16 mouse cellular contexts compared by ENCODE assay signal in genomic region chr1:138846131-138846530, GRCm38 (mm10). TPM values are rescaled to one million over a fixed set of nuclear protein-coding genes. Genes with fewer than 3 reads are reported as not detected.
A peak's percentile ranks its signal among the peaks of the same experiment; 100 is the strongest.
DNase-seq lines count a peak whose midpoint lies in the region; ATAC-seq lines count a peak whose summit lies in the region.
"Had no signal": no experiment of that assay in that cellular context is flagged by ENCODE, and none has a peak within 500 bp of the region (broad histone marks: within the 10 kb centered on the region; RNA-seq: fewer than 3 reads in every experiment).

No protein-coding gene starts in this region.

- peak overlapping the region; percentile 20 for H3K4me3 ChIP-seq in megakaryocyte, embryonic 14.5 days (replicated peaks)
- H3K4me3 ChIP-seq in hindbrain, embryonic 14.5 days (replicated peaks; ENCODE audit: low read length) = peak overlapping the region; percentile 34
- peak overlapping the region; percentile 55 for H3K4me3 ChIP-seq in midbrain, embryonic 13.5 days (replicated peaks)

- H3K9me3 ChIP-seq in megakaryocyte, embryonic 14.5 days = no peaks in the 10 kb centered on the region
- H3K9me3 ChIP-seq in hindbrain, embryonic 14.5 days (ENCODE audit: control insufficient read depth, low read length) = no peaks in the 10 kb centered on the region
- no peaks in the 10 kb centered on the region for H3K9me3 ChIP-seq in midbrain, embryonic 13.5 days

- H3K4me2 ChIP-seq in hindbrain, embryonic 14.5 days (replicated peaks) = peak overlapping the region; percentile 50
- H3K4me2 ChIP-seq in midbrain, embryonic 13.5 days (replicated peaks) = peak overlapping the region; percentile 67

- ATAC-seq in megakaryocyte, adult 5-6 weeks (ENCODE audit: poor library complexity, severe bottlenecking) = no peak
- ATAC-seq in hindbrain, embryonic 14.5 days (ENCODE audit: low FRiP score) = no peak
- no peak for ATAC-seq in midbrain, embryonic 13.5 days
- ATAC-seq: Patski had no signal

- H3K9ac ChIP-seq in hindbrain, embryonic 14.5 days = peak overlapping the region; percentile 43
- peak overlapping the region; percentile 95 for H3K9ac ChIP-seq in midbrain, embryonic 13.5 days (replicated peaks)

- intact Hi-C loops in heart, postnatal 14 days (cut with DNase I) = no loop called here

- DNase-seq in hindbrain, embryonic 14.5 days (ENCODE audit: low spot score) = no peak
- peak; percentile 48 for DNase-seq in thymus, postnatal 4 days
- no peak for DNase-seq in lung, postnatal 14 days
- DNase-seq in spleen, postnatal 10 days (ENCODE audit: low spot score in 2 of 2) = no peak
- no peak for DNase-seq in heart, postnatal 14 days
- DNase-seq: adrenal gland, postnatal 14 days; cerebellum, adult 11-12 months; heart, postnatal 4 days; kidney, postnatal 4 days; lung, postnatal 4 days had no signal

- H3K4me1 ChIP-seq in megakaryocyte, embryonic 14.5 days = peaks cover 62% of the 10 kb centered on the region
- peaks cover 13% of the 10 kb centered on the region; the same call in 1 of the 2 replicates for H3K4me1 ChIP-seq in hindbrain, embryonic 14.5 days (replicated peaks; ENCODE audit: control insufficient read depth, insufficient read depth, low read length)
- H3K4me1 ChIP-seq in midbrain, embryonic 13.5 days (replicated peaks) = peaks cover 41% of the 10 kb centered on the region

- H3K36me3 ChIP-seq in megakaryocyte, embryonic 14.5 days (replicated peaks; ENCODE audit: low read length) = peaks cover 4% of the 10 kb centered on the region
- no peaks in the 10 kb centered on the region for H3K36me3 ChIP-seq in hindbrain, embryonic 14.5 days (replicated peaks; ENCODE audit: control insufficient read depth, insufficient read depth)
- peaks cover 4% of the 10 kb centered on the region; the same call in 1 of the 2 replicates for H3K36me3 ChIP-seq in midbrain, embryonic 13.5 days

- H3K27me3 ChIP-seq in megakaryocyte, embryonic 14.5 days (replicated peaks) = peaks cover 92% of the 10 kb centered on the region
- peaks cover 70% of the 10 kb centered on the region for H3K27me3 ChIP-seq in hindbrain, embryonic 14.5 days (ENCODE audit: control insufficient read depth, insufficient read depth, low read length)
- peaks cover 80% of the 10 kb centered on the region for H3K27me3 ChIP-seq in midbrain, embryonic 13.5 days

- WGBS in hindbrain, embryonic 14.5 days = 3% methylated on average over 12 of the region's 12 CpGs
- 2% methylated on average over 12 of the region's 12 CpGs for WGBS in midbrain, embryonic 13.5 days

- peak overlapping the region; percentile 72 for H3K27ac ChIP-seq in hindbrain, embryonic 14.5 days
- H3K27ac ChIP-seq in midbrain, embryonic 13.5 days = peak overlapping the region; percentile 88

RNA-seq across cellular contexts. Expression of gene Lhx9, which starts 2.2 kb away (rescaled TPM):
- not detected in 2 replicates for polyA plus RNA-seq in megakaryocyte, embryonic 14.5 days (2012; ENCODE audit: insufficient read depth, low replicate concordance)
- not detected in 2 replicates for total RNA-seq in megakaryocyte, adult 5-6 weeks (2015)
- not detected in 2 replicates for total RNA-seq in megakaryocyte, adult 5-6 weeks (2017)
- polyA plus RNA-seq in hindbrain, embryonic 14.5 days (2014; fragmentation: Nextera tagmentation; extraction: Ambion mirVana) = 9.5 and 18.5 TPM in 2 replicates
- polyA plus RNA-seq in midbrain, embryonic 13.5 days (2015; fragmentation: Nextera tagmentation; extraction: Ambion mirVana) = 132 and 143 TPM in 2 replicates
- under 1 TPM in 1 of 2 experiments, not detected in 1; 0.24 TPM for total RNA-seq in heart, postnatal 14 days (2021)
- total RNA-seq: gastrocnemius, postnatal 4 days; heart, postnatal 4 days; liver, adult 2 months had no signal

RNA-seq across cellular contexts. Expression of gene 2310009B15Rik, which starts 10.5 kb away (rescaled TPM):
- polyA plus RNA-seq in megakaryocyte, embryonic 14.5 days (2012; ENCODE audit: insufficient read depth, low replicate concordance) = 30.1 and 54.8 TPM in 2 replicates
- total RNA-seq in megakaryocyte, adult 5-6 weeks (2015) = 18.4 and 20.6 TPM in 2 replicates
- 11.7 and 29.1 TPM in 2 replicates for total RNA-seq in megakaryocyte, adult 5-6 weeks (2017)
- polyA plus RNA-seq in hindbrain, embryonic 14.5 days (2014; fragmentation: Nextera tagmentation; extraction: Ambion mirVana) = 32.5 and 37.1 TPM in 2 replicates
- polyA plus RNA-seq in midbrain, embryonic 13.5 days (2015; fragmentation: Nextera tagmentation; extraction: Ambion mirVana) = 50.8 and 53.7 TPM in 2 replicates
- 10 to 100 TPM in 1 of 2 experiments, 1 to 10 TPM in 1; 9.4 to 11.1 TPM for total RNA-seq in heart, postnatal 14 days (2021)
